Mouse (Mus musculus) limb, embryonic 13.5 days (tissue): ENCODE measurements around the gene Pdp2. TPM values are rescaled to one million over a fixed set of nuclear protein-coding genes. Genes with fewer than 3 reads are reported as not detected.
A peak's percentile ranks its signal among the peaks of the same experiment; 100 is the strongest.
"Not testable (repeated sequence)": the region's sequence is repeated elsewhere in the genome, so short reads cannot be mapped to it uniquely, and the experiment has no call there.

ENCODE experiments used
- ATAC-seq: fragments of 200-750 bp; cut with Nextera tagmentation; 2 replicates; pipeline ENCODE4 v1.8.0; 2017; ENCODE audit warnings: low read depth, moderate number of reproducible peaks, moderate TSS enrichment; ENCODE audit not compliant: low FRiP score
- H3K27ac ChIP-seq: fragments of 300-500 bp; sonication (generic); 2 replicates; pipeline ENCODE4 v1.5.1; 2015; ENCODE audit warnings: inconsistent platforms, mild to moderate bottlenecking, moderate library complexity
- H3K27me3 ChIP-seq: fragments of 300-500 bp; sonication (generic); 2 replicates; pipeline ENCODE4 v1.6.1; 2015; ENCODE audit warnings: mild to moderate bottlenecking, inconsistent platforms
- H3K36me3 ChIP-seq: fragments of 300-500 bp; sonication (generic); 2 replicates; pipeline ENCODE4 v1.6.1; 2015; ENCODE audit warnings: inconsistent platforms, mild to moderate bottlenecking, moderate library complexity
- H3K4me1 ChIP-seq: fragments of 300-500 bp; sonication (generic); 2 replicates; pipeline ENCODE4 v1.6.1; 2015; ENCODE audit warnings: inconsistent platforms
- H3K4me2 ChIP-seq: fragments of 300-500 bp; sonication (generic); replicated peaks from 2 replicates; pipeline ENCODE4 v1.6.1; 2015; ENCODE audit warnings: inconsistent platforms, mild to moderate bottlenecking, moderate library complexity
- H3K4me3 ChIP-seq: fragments of 300-500 bp; sonication (generic); 2 replicates; pipeline ENCODE4 v1.5.1; 2015; ENCODE audit warnings: moderate library complexity, mild to moderate bottlenecking, inconsistent platforms
- H3K9ac ChIP-seq: fragments of 300-500 bp; sonication (generic); 2 replicates; pipeline ENCODE4 v1.6.1; 2015; ENCODE audit warnings: mild to moderate bottlenecking, inconsistent platforms
- H3K9me3 ChIP-seq: fragments of 300-500 bp; sonication (generic); 2 replicates; pipeline ENCODE4 v1.6.1; 2016; ENCODE audit warnings: inconsistent platforms
- WGBS: fragments of 180-500 bp; shearing (Covaris S2); methylation state at CpG from one replicate; pipeline ENCODE4 v1.1.7; 2015; 5-methylcytosine and 5-hydroxymethylcytosine counted together
- polyA plus RNA-seq: library from polyadenylated mRNA; unstranded; fragments of >200 nt; fragmentation: Nextera tagmentation; extraction: Ambion mirVana; gene quantifications from 2 replicates; pipeline ENCODE4 v1.2.1, GENCODE M21; 2015

The Pdp2 gene
- polyA plus RNA-seq, 1 experiment from 2014 or later: 13.8 TPM

DNA sequence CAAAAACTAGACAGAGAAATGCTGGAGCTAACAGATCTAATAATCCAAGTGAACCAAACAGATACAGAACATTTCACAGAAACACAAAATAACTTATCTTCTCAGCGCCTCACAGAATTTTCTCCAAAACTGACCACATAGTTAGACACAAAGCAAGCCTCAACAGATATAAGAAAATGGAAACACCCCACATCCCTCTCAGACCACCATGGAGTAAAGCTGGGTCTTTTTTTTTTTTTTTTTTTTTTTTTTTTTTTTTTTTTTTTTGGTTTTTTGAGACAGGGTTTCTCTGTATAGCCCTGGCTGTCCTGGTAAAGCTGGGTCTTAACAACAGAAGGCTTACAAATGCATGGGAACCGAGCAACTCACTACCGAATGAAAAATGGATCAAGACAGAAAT is 14.4 kb upstream of the Pdp2 start:
- Histone ChIP-seq H3K27ac (no peak overlapping the region), H3K4me3 (no peak overlapping the region), H3K9me3 (no peaks in the 10 kb centered on the region), H3K9ac (no peak overlapping the region), H3K36me3 (no peaks in the 10 kb centered on the region), H3K4me1 (no peaks in the 10 kb centered on the region), H3K4me2 (no peak overlapping the region), H3K27me3 (no peaks in the 10 kb centered on the region)
- 91% methylated on average over 3 of the region's 3 CpGs for WGBS
- ATAC-seq: no peak

DNA sequence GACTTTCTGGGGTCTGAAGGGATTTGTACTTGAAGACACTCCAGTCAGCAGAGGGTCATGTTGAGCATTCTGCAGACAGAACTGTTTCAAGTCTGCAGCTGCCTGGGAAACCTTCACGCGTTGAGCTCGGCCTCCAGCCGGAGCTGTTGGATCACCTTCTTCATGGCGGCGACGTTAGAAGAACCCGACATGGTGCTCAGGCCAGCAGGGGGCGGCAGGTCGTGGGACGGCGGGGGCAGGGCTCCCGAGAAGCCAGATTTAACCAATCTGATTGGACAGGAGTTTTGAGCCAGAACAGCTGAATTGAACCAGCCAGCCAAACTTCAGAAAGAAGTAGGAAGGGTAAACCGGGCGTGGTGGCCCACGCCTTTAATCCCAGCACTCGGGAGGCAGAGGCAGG is 13.6 kb upstream of the Pdp2 start:
- H3K27ac ChIP-seq, ATAC-seq, H3K4me3 ChIP-seq, H3K27me3 ChIP-seq, H3K36me3 ChIP-seq, H3K4me1 ChIP-seq, H3K4me2 ChIP-seq, H3K9me3 ChIP-seq, H3K9ac ChIP-seq: not testable (repeated sequence)
- WGBS: 81% methylated on average over 17 of the region's 17 CpGs

DNA sequence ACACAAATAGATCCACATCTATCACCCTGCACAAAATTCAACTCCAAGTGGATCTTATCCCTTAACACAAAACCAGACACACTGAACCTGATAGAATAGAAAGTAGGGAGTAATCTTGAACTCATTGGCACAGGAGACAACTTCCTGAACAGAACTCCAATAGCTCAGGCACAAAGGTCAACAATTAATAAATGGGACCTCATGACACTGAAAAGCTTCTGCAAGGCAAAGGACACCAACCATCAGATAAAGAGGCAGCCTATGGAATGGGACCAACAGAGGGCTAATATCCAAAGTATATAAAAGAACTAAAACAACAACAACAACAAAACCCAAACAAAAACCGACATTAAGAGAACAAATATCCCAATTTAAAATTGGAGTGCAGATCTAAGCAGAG is 6.7 kb upstream of the Pdp2 start:
- whole genome bisulfite sequencing: 56% methylated on average over 1 of the region's 1 CpGs
- Histone ChIP-seq H3K4me1 (no peaks in the 10 kb centered on the region), H3K36me3 (no peaks in the 10 kb centered on the region), H3K9ac (no peak overlapping the region), H3K4me3 (no peak overlapping the region), H3K4me2 (no peak overlapping the region), H3K27me3 (no peaks in the 10 kb centered on the region), H3K9me3 (peaks cover 10% of the 10 kb centered on the region; the same call in 1 of the 2 replicates), H3K27ac (no peak overlapping the region)
- no peak for ATAC-seq

DNA sequence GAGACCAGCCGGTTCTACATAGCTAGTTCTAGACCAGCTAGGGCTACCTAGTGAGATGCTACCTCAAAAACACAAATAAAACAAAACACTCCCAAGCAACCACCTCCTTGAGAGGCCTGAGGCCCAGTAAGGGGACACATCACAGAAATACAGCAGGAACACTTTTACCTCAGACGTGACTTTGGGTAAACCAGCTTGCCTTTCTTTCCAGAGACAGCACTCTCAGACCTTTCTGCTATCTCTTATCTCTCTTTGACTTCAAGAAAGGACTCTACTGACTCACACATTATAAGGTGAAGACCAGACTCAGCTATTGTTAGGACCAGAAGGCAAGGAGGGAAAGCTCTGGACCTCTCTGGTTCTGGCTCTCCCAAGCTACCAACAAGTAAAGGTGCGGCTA is 967 bp upstream of the Pdp2 start:
- no peaks in the 10 kb centered on the region for H3K27me3 ChIP-seq
- peaks cover 18% of the 10 kb centered on the region for H3K36me3 ChIP-seq
- H3K9me3 ChIP-seq: no peaks in the 10 kb centered on the region
- no peak overlapping the region for H3K27ac ChIP-seq
- no peak overlapping the region for H3K4me3 ChIP-seq
- H3K9ac ChIP-seq: no peak overlapping the region
- H3K4me2 ChIP-seq: no peak overlapping the region
- H3K4me1 ChIP-seq: peaks cover 14% of the 10 kb centered on the region
- no peak for ATAC-seq
- 92% methylated on average over 3 of the region's 3 CpGs for WGBS

DNA sequence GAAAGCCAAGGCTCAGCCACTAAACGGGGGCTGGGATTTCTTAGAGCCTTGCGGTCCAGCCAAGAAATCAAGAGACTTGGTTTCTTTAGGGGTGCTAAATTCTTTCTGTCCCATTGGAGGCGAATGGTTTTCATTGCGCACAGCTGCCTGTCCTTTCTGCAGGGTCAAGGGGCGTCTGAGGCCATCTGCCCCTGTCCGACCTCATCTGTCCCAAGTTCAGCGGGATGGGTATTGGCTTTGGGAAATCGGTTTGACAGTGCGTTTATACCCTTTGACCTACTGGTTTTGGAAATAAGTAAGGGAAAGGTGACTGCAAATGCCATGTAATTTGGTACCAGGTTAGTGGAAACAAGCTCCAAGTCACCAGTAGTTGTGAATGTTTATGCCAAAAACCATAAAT is 605 bp downstream of the Pdp2 start:
- Histone ChIP-seq H3K4me2 (peak overlapping the region; percentile 88), H3K4me3 (peak overlapping the region; percentile 69)
- WGBS: under 1% methylated on average over 9 of the region's 9 CpGs

DNA sequence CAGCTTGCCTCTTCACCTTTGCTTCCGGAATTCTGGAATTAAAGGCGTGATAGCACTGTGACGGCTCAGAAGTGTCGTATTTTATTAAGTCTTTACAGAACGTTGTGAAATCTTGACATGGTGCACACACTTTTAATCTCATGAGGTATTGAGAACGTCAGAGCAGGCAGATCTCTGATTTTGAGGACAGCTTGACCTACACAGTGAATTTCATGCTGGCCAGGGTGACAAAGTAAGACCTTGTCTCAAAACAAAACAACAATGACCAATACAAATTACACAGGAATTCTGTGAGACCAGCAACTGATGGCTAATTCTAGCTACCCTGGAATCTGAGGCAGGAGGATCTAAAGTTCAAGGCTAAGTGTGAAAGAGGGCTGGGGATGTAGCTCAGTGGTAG is 1.3 kb downstream of the Pdp2 start:
- H3K36me3 ChIP-seq: peaks cover 38% of the 10 kb centered on the region
- no peak overlapping the region for H3K9ac ChIP-seq
- peak overlapping the region; percentile 69 for H3K4me3 ChIP-seq
- ATAC-seq: no peak
- H3K4me2 ChIP-seq: peak overlapping the region; percentile 88
- H3K27me3 ChIP-seq: no peaks in the 10 kb centered on the region
- 60% methylated on average over 6 of the region's 6 CpGs for WGBS
- no peaks in the 10 kb centered on the region for H3K9me3 ChIP-seq
- no peak overlapping the region for H3K27ac ChIP-seq
- H3K4me1 ChIP-seq: peaks cover 14% of the 10 kb centered on the region

More for the DNA sequence above, 605 bp downstream of the Pdp2 start:
- Histone ChIP-seq H3K4me1 (peaks cover 14% of the 10 kb centered on the region), H3K27me3 (no peaks in the 10 kb centered on the region), H3K36me3 (peaks cover 33% of the 10 kb centered on the region), H3K9me3 (no peaks in the 10 kb centered on the region), H3K9ac (peak overlapping the region; percentile 74), H3K27ac (peak overlapping the region; percentile 83)
- peak; percentile 3; the same call in 1 of the 2 replicates for ATAC-seq

DNA sequence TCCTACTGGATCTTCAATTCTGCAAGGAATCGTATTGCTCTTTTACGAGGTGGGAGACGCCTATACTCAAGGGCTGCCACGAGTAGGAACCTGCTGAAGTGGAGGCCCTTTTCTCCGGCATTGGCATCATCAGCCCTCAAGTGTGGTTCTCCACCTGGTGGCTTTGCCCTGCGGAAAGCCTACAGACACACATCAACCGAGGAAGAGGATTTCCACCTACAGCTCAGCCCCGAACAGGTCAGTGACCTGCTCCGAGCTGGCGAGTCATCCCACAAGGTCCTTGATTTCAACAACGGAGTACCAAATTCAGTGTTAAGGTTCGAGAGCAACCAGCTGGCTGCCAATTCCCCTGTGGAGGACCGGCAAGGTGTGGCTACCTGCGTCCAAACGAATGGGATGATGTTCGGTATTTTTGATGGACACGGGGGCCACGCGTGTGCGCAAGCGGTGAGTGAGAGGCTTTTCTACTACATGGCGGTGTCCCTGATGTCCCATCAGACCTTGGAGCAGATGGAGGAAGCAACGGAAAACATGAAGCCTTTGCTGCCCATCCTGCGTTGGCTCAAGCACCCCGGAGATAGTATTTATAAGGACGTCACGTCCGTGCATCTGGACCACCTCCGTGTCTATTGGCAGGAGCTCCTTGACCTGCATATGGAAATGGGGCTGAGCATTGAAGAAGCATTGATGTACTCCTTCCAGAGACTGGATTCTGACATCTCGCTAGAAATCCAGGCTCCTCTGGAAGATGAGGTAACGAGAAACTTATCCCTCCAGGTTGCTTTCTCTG is 2.5 kb downstream of the Pdp2 start:
- H3K9ac ChIP-seq: no peak overlapping the region
- no peak overlapping the region for H3K4me2 ChIP-seq
- peaks cover 40% of the 10 kb centered on the region for H3K36me3 ChIP-seq
- no peaks in the 10 kb centered on the region for H3K9me3 ChIP-seq
- H3K4me1 ChIP-seq: peaks cover 14% of the 10 kb centered on the region
- no peak overlapping the region for H3K4me3 ChIP-seq
- H3K27me3 ChIP-seq: no peaks in the 10 kb centered on the region
- ATAC-seq: no peak
- no peak overlapping the region for H3K27ac ChIP-seq
- WGBS: 90% methylated on average over 31 of the region's 31 CpGs

DNA sequence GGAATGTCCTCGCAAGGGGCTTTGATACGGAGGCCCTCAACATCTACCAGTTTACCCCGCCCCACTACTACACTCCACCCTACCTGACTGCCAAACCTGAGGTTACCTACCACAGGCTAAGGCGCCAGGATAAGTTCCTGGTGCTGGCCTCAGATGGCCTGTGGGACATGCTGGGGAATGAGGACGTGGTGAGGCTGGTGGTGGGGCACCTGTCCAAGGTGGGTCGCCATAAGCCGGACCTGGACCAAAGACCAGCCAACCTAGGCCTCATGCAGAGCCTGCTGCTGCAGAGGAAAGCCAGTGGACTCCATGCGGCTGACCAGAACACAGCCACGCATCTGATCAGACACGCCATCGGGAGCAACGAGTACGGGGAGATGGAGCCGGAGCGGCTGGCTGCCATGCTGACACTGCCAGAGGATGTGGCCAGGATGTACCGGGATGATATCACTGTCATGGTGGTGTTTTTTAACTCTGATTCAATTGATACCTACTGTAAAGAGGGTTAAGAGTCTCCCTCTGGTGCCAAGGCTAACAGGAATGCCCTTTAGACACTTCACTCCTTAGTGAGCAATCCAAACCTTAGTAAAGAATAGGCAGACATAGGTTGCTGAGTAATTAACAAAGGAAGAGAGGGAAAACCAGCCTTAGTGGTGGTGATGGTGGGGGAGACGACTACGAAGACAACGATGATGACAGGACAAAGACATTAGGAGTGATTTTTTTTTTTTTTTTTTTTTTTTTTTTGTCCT is 3.5 kb downstream of the Pdp2 start:
- Histone ChIP-seq H3K36me3 (peaks cover 40% of the 10 kb centered on the region), H3K9me3 (no peaks in the 10 kb centered on the region), H3K27me3 (no peaks in the 10 kb centered on the region), H3K9ac (no peak overlapping the region), H3K27ac (no peak overlapping the region), H3K4me3 (no peak overlapping the region), H3K4me1 (peaks cover 14% of the 10 kb centered on the region), H3K4me2 (no peak overlapping the region)
- ATAC-seq: no peak
- 95% methylated on average over 19 of the region's 19 CpGs for WGBS

DNA sequence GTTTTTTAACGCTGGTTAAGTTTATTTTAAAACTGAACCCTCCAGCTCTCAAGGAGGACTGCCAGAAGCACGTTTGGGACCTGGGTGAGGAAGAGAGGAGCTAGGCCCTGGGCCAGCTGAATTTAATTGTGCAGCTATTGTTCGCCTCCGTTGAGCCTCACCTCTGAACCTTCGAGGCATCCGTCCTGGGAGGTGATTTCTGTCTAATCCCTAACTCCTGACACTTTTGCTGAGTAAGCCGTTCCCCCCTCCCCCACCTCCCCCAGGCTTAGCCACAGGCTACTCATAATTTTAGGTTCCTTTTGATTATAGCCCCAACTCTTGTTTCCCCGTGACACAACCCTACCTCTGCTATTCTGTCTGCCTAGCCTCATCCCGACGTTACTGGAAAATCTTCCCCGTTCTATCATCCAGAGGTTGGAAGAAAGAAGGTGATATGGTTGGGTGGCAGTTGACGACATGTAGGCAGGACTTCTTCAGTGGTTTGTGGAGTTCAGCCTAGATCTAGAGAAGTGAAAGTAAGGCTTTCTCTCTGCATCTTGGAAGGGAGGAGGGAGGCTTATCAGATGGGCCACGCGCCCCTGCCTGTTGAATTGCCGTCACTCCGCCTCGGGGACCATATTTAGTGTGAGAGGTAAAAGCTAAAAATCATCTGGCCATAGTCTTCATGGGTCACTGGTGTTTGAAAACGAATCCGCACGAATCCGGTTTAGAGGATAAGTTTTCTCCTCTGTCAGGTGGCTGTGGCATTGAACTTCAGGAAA is 4.7 kb downstream of the Pdp2 start:
- ATAC-seq: no peak
- WGBS: 82% methylated on average over 21 of the region's 21 CpGs
- no peak overlapping the region for H3K4me2 ChIP-seq
- peaks cover 5% of the 10 kb centered on the region; the same call in 1 of the 2 replicates for H3K27me3 ChIP-seq
- H3K4me3 ChIP-seq: no peak overlapping the region
- H3K9me3 ChIP-seq: no peaks in the 10 kb centered on the region
- H3K27ac ChIP-seq: no peak overlapping the region
- H3K9ac ChIP-seq: no peak overlapping the region
- H3K4me1 ChIP-seq: peaks cover 9% of the 10 kb centered on the region
- H3K36me3 ChIP-seq: peaks cover 40% of the 10 kb centered on the region

DNA sequence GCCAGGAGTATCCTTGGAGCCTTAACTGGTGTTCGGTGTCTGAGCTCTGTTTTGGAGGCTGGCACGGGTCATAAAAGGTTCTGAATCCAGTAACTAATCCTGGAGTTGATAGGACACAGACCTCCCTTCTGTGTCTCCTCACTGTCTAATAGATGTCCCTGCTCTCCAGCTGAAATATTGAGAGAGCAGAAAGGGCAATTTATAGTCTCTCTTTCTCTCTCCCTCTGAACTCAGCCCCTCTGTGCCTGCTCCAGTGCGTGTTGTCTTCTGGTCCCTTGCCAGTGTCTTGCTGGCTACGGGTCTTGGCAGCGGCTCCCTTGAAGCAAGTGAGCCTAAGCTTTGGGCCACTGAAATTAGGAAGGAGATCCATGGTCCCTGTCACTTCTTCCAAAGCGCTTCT is 6.4 kb downstream of the Pdp2 start:
- Histone ChIP-seq H3K4me3 (no peak overlapping the region), H3K9me3 (no peaks in the 10 kb centered on the region), H3K4me2 (no peak overlapping the region), H3K27me3 (peaks cover 7% of the 10 kb centered on the region; the same call in 1 of the 2 replicates), H3K9ac (no peak overlapping the region), H3K4me1 (peaks cover 6% of the 10 kb centered on the region), H3K27ac (no peak overlapping the region), H3K36me3 (peaks cover 40% of the 10 kb centered on the region)
- ATAC-seq: no peak
- 66% methylated on average over 6 of the region's 6 CpGs for WGBS

DNA sequence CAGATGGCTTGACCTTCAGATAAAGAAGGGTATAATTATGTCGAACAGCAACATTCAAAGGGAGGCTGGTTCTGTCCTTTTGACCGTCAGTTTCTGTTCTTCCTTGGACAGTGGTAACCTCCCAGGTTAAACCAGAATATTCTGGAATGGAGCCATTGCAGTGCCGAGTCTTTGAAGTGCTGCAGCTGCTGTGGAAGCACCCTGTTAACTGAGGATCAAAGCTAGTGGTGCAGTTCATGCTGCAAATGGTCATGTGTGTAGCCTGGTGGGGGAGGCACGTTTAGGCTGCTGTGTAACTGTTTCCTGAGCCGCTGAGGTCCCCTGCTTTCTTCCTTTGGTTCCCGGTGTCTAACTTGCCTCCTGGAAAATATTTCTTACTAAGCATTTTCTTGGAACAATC is 7.2 kb downstream of the Pdp2 start:
- Histone ChIP-seq H3K4me2 (no peak overlapping the region), H3K4me3 (no peak overlapping the region), H3K36me3 (peaks cover 39% of the 10 kb centered on the region), H3K9me3 (no peaks in the 10 kb centered on the region), H3K27me3 (peaks cover 7% of the 10 kb centered on the region; the same call in 1 of the 2 replicates), H3K27ac (no peak overlapping the region), H3K9ac (no peak overlapping the region), H3K4me1 (peaks cover 6% of the 10 kb centered on the region)
- no peak for ATAC-seq
- 41% methylated on average over 6 of the region's 6 CpGs for WGBS

DNA sequence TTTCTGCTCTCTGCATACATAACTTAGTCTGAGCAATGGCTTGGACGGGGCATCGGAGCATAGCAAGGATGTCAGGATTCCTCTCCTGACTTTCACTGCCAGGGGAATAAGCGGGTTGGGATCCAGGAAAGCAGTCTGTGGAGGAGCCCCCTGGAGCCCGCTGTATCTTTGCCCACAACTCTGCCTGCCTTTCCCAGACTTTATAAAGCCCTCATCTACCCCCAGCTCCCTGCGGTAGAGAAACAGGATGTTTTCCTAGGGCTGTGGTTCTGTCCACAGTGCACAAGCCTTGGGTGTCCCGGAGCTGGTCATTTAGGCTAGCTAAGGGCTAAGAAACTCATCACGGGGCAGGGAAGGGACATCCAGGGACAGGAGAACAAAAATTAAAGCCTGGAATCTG is 10.1 kb downstream of the Pdp2 start:
- H3K27me3 ChIP-seq: peaks cover 7% of the 10 kb centered on the region; the same call in 1 of the 2 replicates
- H3K27ac ChIP-seq: no peak overlapping the region
- WGBS: 22% methylated on average over 7 of the region's 7 CpGs
- no peak for ATAC-seq
- H3K4me2 ChIP-seq: peak overlapping the region; percentile 60
- 0 out of 2 replicates have a peak overlapping the region, but pooled peaks have one; percentile 31 for H3K9ac ChIP-seq
- H3K4me1 ChIP-seq: peaks cover 14% of the 10 kb centered on the region
- no peaks in the 10 kb centered on the region for H3K9me3 ChIP-seq
- peaks cover 11% of the 10 kb centered on the region; the same call in 1 of the 2 replicates for H3K36me3 ChIP-seq
- no peak overlapping the region for H3K4me3 ChIP-seq
